Mouse (Mus musculus): Measurements from ENCODE around the gene Gfi1.

- TF ChIP-seq CTCF (conservative IDR thresholded peaks at IDR 0.05 in 1 of 2, IDR thresholded peaks at IDR 0.05 in 1 of 2; ENCODE audit: low read depth in 2 of 2, low read length in 2 of 2) = no peak
- TF ChIP-seq POLR2A (IDR thresholded peaks at IDR 0.05; ENCODE audit: low read depth, low read length) = no peak
These were observed 6.0 kb upstream of the Gfi1 start for GRCm38 (mm10) chr5:107731844-107732243.

All from CH12.LX (cell line).